Comparison of ENCODE assay signal across 17 mouse cellular contexts in the genomic region with DNA sequence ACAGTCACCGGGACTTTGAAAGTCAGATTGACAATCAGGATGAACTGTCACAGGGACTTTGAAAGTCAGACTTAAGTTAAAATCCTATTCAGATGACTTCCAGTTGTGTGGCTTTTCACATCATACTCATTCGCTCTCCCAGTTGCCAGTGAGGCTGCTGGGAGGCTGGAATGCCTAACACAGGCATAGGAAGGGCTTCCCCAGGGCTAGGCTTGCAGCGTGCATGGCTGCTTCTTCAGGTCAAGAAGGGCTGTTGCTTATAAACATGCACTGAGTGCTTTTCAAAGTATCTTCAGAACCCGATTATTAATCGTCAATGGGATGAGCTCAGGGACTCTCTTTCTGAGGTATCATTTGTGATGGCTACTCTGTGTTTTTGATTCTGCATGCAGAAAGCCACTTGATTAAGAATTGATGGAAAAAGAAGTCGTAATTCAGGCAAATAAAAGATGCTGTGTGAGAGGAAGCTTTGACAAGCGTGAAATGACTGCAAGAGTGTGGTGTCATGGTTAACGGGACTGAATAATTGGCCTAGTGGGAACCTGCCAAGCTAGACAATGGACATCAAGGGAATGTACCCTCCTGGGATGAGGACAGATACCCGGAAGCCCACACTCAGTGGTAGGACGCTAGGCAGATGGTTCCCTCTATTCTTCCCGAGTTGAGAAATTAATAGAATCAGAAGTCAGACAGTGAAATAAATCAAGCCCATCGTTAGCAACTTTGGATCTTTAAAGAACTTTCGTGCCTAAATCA.
DNase-seq lines count a peak whose midpoint lies in the region; ATAC-seq and TF ChIP-seq lines count a peak whose summit lies in the region.
"Had no signal": no experiment of that assay in that cellular context is flagged by ENCODE, and none has a peak within 500 bp of the region (broad histone marks: within the 10 kb centered on the region; RNA-seq: fewer than 3 reads in every experiment).

No protein-coding gene starts in this region.

- no peaks in the 10 kb centered on the region for H3K36me3 ChIP-seq in hindbrain, embryonic 10.5 days
- no peaks in the 10 kb centered on the region for H3K36me3 ChIP-seq in neural tube, embryonic 13.5 days
- no peaks in the 10 kb centered on the region for H3K36me3 ChIP-seq in stomach, postnatal 0 days (ENCODE audit: control insufficient read depth, insufficient read depth, low read length)
- H3K36me3 ChIP-seq: heart, embryonic 10.5 days had no signal

- no peak overlapping the region for H3K4me3 ChIP-seq in hindbrain, embryonic 10.5 days
- H3K4me3 ChIP-seq in neural tube, embryonic 13.5 days, result no peak overlapping the region
- no peak overlapping the region for H3K4me3 ChIP-seq in stomach, postnatal 0 days (ENCODE audit: low read depth, low read length)
- H3K4me3 ChIP-seq: heart, embryonic 10.5 days; layer of hippocampus, adult 2 months had no signal

- H3K9ac ChIP-seq in neural tube, embryonic 13.5 days, result no peak overlapping the region
- no peak overlapping the region for H3K9ac ChIP-seq in stomach, postnatal 0 days (ENCODE audit: low read length)

- H3K9me3 ChIP-seq in hindbrain, embryonic 10.5 days, result no peaks in the 10 kb centered on the region
- no peaks in the 10 kb centered on the region for H3K9me3 ChIP-seq in neural tube, embryonic 13.5 days
- H3K9me3 ChIP-seq in stomach, postnatal 0 days (ENCODE audit: control insufficient read depth, low read length), result no peaks in the 10 kb centered on the region
- H3K9me3 ChIP-seq: heart, embryonic 10.5 days had no signal

- peaks cover 21% of the 10 kb centered on the region for H3K4me1 ChIP-seq in hindbrain, embryonic 10.5 days (replicated peaks)
- peaks cover 19% of the 10 kb centered on the region for H3K4me1 ChIP-seq in neural tube, embryonic 13.5 days (replicated peaks)
- no peaks in the 10 kb centered on the region for H3K4me1 ChIP-seq in stomach, postnatal 0 days (replicated peaks; ENCODE audit: control insufficient read depth, insufficient read depth)
- H3K4me1 ChIP-seq: heart, embryonic 10.5 days had no signal

- TF ChIP-seq CTCF in stomach, postnatal 0 days (IDR thresholded peaks at IDR 0.05; ENCODE audit: low read depth), result no peak

- H3K27me3 ChIP-seq in hindbrain, embryonic 10.5 days (ENCODE audit: insufficient read depth, poor library complexity, severe bottlenecking), result peaks cover 55% of the 10 kb centered on the region
- peaks cover 53% of the 10 kb centered on the region for H3K27me3 ChIP-seq in neural tube, embryonic 13.5 days
- no peaks in the 10 kb centered on the region for H3K27me3 ChIP-seq in stomach, postnatal 0 days (ENCODE audit: control insufficient read depth, insufficient read depth, low read length)

- no peak overlapping the region for H3K27ac ChIP-seq in hindbrain, embryonic 10.5 days
- H3K27ac ChIP-seq in neural tube, embryonic 13.5 days (replicated peaks), result no peak overlapping the region; the same call in 1 of the 2 replicates
- H3K27ac ChIP-seq in stomach, postnatal 0 days (replicated peaks), result no peak overlapping the region
- H3K27ac ChIP-seq: heart, embryonic 10.5 days; layer of hippocampus, adult 2 months had no signal

- no peak for TF ChIP-seq EP300 in stomach, postnatal 0 days (optimal IDR thresholded peaks at IDR 0.05)

- DNase-seq in embryo, embryonic 10.5 days (ENCODE audit: low spot score), result peak; percentile 31
- peak; percentile 29 for DNase-seq in hindbrain, embryonic 10.5 days (ENCODE audit: low spot score)
- peak; percentile 65 for DNase-seq in mesoderm, embryonic 11.5 days (ENCODE audit: low read depth, low spot score)
- no peak for DNase-seq in thymus, postnatal 14 days
- no peak for DNase-seq in adrenal gland, adult 2 months
- DNase-seq in stomach, postnatal 0 days (ENCODE audit: low spot score), result no peak
- DNase-seq: adrenal gland, adult 8-10 months; cerebellum, adult 9-10 months; kidney, adult 2 months; kidney, postnatal 14 days; lung, adult 2 months; lung, postnatal 36 days; thymus, postnatal 25 days had no signal

- 39% methylated on average over 13 of the region's 13 CpGs for WGBS in hindbrain, embryonic 10.5 days
- WGBS in neural tube, embryonic 13.5 days, result 27% methylated on average over 13 of the region's 13 CpGs
- 78% methylated on average over 13 of the region's 13 CpGs for WGBS in stomach, postnatal 0 days

- ATAC-seq in neural tube, embryonic 13.5 days (ENCODE audit: low read depth), result peak; percentile 84; the same call in 1 of the 2 replicates
- no peak for ATAC-seq in stomach, postnatal 0 days (ENCODE audit: low FRiP score, low TSS enrichment)

- no peak overlapping the region for H3K4me2 ChIP-seq in neural tube, embryonic 13.5 days
- no peak overlapping the region for H3K4me2 ChIP-seq in stomach, postnatal 0 days (replicated peaks; ENCODE audit: low read depth)
- H3K4me2 ChIP-seq: liver, embryonic 11.5 days had no signal

Comparison
In these comparisons a context has a peak if more than half of its experiments do, and no peak if none do; other contexts are left out.
1. DNase-seq: peak in embryo, embryonic 10.5 days (single experiment), hindbrain, embryonic 10.5 days (single experiment) and mesoderm, embryonic 11.5 days (single experiment); none in thymus, postnatal 14 days (single experiment), adrenal gland, adult 2 months (single experiment) and stomach, postnatal 0 days (single experiment).